12 mouse cellular contexts compared by ENCODE assay signal in genomic region chr12:75528857-75529808, GRCm38 (mm10).
DNase-seq lines count a peak whose midpoint lies in the region; ATAC-seq and TF ChIP-seq lines count a peak whose summit lies in the region.
"Had no signal": no experiment of that assay in that cellular context is flagged by ENCODE, and none has a peak within 500 bp of the region (broad histone marks: within the 10 kb centered on the region; RNA-seq: fewer than 3 reads in every experiment).

No protein-coding gene starts in this region.

- WGBS in liver, adult 2 months: 59% methylated on average over 7 of the region's 7 CpGs

- TF ChIP-seq POLR2A in liver, adult 2 months (IDR thresholded peaks at IDR 0.05; ENCODE audit: extremely low read depth, insufficient read depth, low read length): no peak

- no peak overlapping the region for H3K9ac ChIP-seq in liver, adult 2 months (ENCODE audit: low read depth, low read length)
- H3K9ac ChIP-seq: hindbrain, embryonic 14.5 days; neural tube, embryonic 15.5 days had no signal

- H3K27me3 ChIP-seq in liver, adult 2 months (ENCODE audit: control insufficient read depth, insufficient read depth, low read length): no peaks in the 10 kb centered on the region
- H3K27me3 ChIP-seq: neural tube, embryonic 15.5 days had no signal

- no peaks in the 10 kb centered on the region for H3K36me3 ChIP-seq in liver, adult 2 months (ENCODE audit: control insufficient read depth, insufficient read depth, low read length)
- H3K36me3 ChIP-seq: neural tube, embryonic 15.5 days had no signal

- ATAC-seq in frontal cortex, adult (ENCODE audit: low TSS enrichment): peak; percentile 65
- peak; percentile 44; the same call in 1 of the 2 replicates for ATAC-seq in granulocyte monocyte progenitor cell, adult 5-6 weeks (replicated peaks; ENCODE audit: poor library complexity, severe bottlenecking)
- ATAC-seq: activated CD4-positive, CD25-positive, alpha-beta regulatory T cell, adult 4 months had no signal

- intact Hi-C loops in left cerebral cortex, postnatal 14 days (cut with DNase I): no loop called here

- H3K79me2 ChIP-seq in liver, adult 2 months (ENCODE audit: control insufficient read depth, insufficient read depth, low read length): peaks cover 31% of the 10 kb centered on the region

- no peak for TF ChIP-seq CTCF in liver, adult 2 months (IDR thresholded peaks at IDR 0.05; ENCODE audit: low read depth, low read length)

- H3K27ac ChIP-seq in liver, adult 2 months (replicated peaks; ENCODE audit: insufficient read depth, low read depth, low read length): peak overlapping the region; percentile 61
- H3K27ac ChIP-seq: hindbrain, embryonic 14.5 days; left cerebral cortex, adult 2 months; neural tube, embryonic 15.5 days had no signal

- no peak overlapping the region for H3K4me3 ChIP-seq in liver, adult 2 months (ENCODE audit: insufficient read depth, low read depth, low read length)
- H3K4me3 ChIP-seq: left cerebral cortex, adult 2 months; neural tube, embryonic 15.5 days had no signal

- H3K4me1 ChIP-seq in liver, adult 2 months (ENCODE audit: control insufficient read depth, insufficient read depth, low read length): peaks cover 27% of the 10 kb centered on the region

- no peak for DNase-seq in frontal cortex, adult 2 months (ENCODE audit: extremely low spot score in 1 of 2, low spot score in 1 of 2)
- peak; percentile 48 for DNase-seq in liver, adult 2 months (ENCODE audit: extremely low read depth, low read depth, low spot score)
- no peak for DNase-seq in liver
- peak; percentile 45 for DNase-seq in skeletal muscle tissue, adult 2 months (ENCODE audit: low read depth, low spot score)
- no peak for DNase-seq in thymus, postnatal 25 days
- DNase-seq in left cerebral cortex, postnatal 14 days (ENCODE audit: low spot score in 2 of 2): no peak

Comparison
In these comparisons a context has a peak if more than half of its experiments do, and no peak if none do; other contexts are left out.
1. DNase-seq: peak in liver, adult 2 months (single experiment) and skeletal muscle tissue, adult 2 months (single experiment); none in frontal cortex, adult 2 months (0 of 2), liver (single experiment), thymus, postnatal 25 days (single experiment) and left cerebral cortex, postnatal 14 days (0 of 2).